Mouse (Mus musculus) limb, embryonic 14.5 days (tissue): ENCODE results near the gene Scd3. TPM values are rescaled to one million over a fixed set of nuclear protein-coding genes. Genes with fewer than 3 reads are reported as not detected.
A peak's percentile ranks its signal among the peaks of the same experiment; 100 is the strongest.
"Not testable (repeated sequence)": the region's sequence is repeated elsewhere in the genome, so short reads cannot be mapped to it uniquely, and the experiment has no call there.

ENCODE experiments used
- ATAC-seq: fragments of 200-750 bp; cut with Nextera tagmentation; 2 replicates; pipeline ENCODE4 v1.8.0; 2017; ENCODE audit warnings: low read depth, moderate number of reproducible peaks, moderate TSS enrichment; ENCODE audit not compliant: low FRiP score
- DNase-seq: peaks from one replicate; pipeline ENCODE4 v3.0.0-alpha.2; 2015; ENCODE audit warnings: low spot score
- H3K27ac ChIP-seq: fragments of 300-500 bp; sonication (generic); replicated peaks from 2 replicates; pipeline ENCODE4 v1.5.1; 2014; ENCODE audit warnings: low read depth, mild to moderate bottlenecking, low read length, moderate library complexity, mixed read lengths
- H3K27me3 ChIP-seq: fragments of 300-500 bp; sonication (generic); 2 replicates; pipeline ENCODE4 v1.6.1; 2014; ENCODE audit warnings: low read length, mixed read lengths; ENCODE audit not compliant: control insufficient read depth, insufficient read depth
- H3K36me3 ChIP-seq: fragments of 300-500 bp; sonication (generic); 2 replicates; pipeline ENCODE4 v1.6.1; 2014; ENCODE audit warnings: mild to moderate bottlenecking, low read length, moderate library complexity, mixed read lengths; ENCODE audit not compliant: control insufficient read depth, insufficient read depth
- H3K4me1 ChIP-seq: fragments of 300-500 bp; sonication (generic); 2 replicates; pipeline ENCODE4 v1.6.1; 2014; ENCODE audit warnings: antibody characterized with exemption, low read length, mixed read lengths; ENCODE audit not compliant: control insufficient read depth, insufficient read depth
- H3K4me2 ChIP-seq: fragments of 300-500 bp; sonication (generic); replicated peaks from 2 replicates; pipeline ENCODE4 v1.6.1; 2014; ENCODE audit warnings: low read depth, mild to moderate bottlenecking, low read length, moderate library complexity; ENCODE audit not compliant: severe bottlenecking
- H3K4me3 ChIP-seq: fragments of 300-500 bp; sonication (generic); replicated peaks from 2 replicates; pipeline ENCODE4 v1.5.1; 2014; ENCODE audit warnings: low read length
- H3K9ac ChIP-seq: fragments of 300-500 bp; sonication (generic); 2 replicates; pipeline ENCODE4 v1.6.1; 2014; ENCODE audit warnings: mild to moderate bottlenecking, low read depth, low read length, moderate library complexity; ENCODE audit not compliant: severe bottlenecking
- H3K9me3 ChIP-seq: fragments of 300-500 bp; sonication (generic); 2 replicates; pipeline ENCODE4 v1.6.1; 2016; ENCODE audit warnings: low read length; ENCODE audit not compliant: control insufficient read depth
- POLR2A ChIP-seq: fragments of 200-500 bp; IDR thresholded peaks from 2 replicates; pipeline ENCODE4 v1.8.0; 2012; ENCODE audit warnings: inconsistent platforms, mild to moderate bottlenecking, moderate library complexity, borderline replicate concordance; ENCODE audit not compliant: insufficient read depth, insufficient read length; ENCODE audit errors: extremely low read depth
- WGBS: fragments of 180-500 bp; shearing (Covaris S2); extraction: QIAGEN DNeasy Blood & Tissue Kit; methylation state at CpG from one replicate; pipeline ENCODE4 v1.1.7; 2014; 5-methylcytosine and 5-hydroxymethylcytosine counted together
- polyA plus RNA-seq, 2 experiments: library from polyadenylated mRNA; depleted of rRNA in 1 of 2; stranded (reverse) in 1 of 2; unstranded in 1 of 2; fragments of >200 nt; fragmentation: Nextera tagmentation in 1 of 2; extraction: Ambion mirVana in 1 of 2; gene quantifications; 2 replicates each; pipeline versions ENCODE4 v1.2.1 to v1.2.3; 2012 to 2014

Gene Scd3
- polyA plus RNA-seq, 2 experiments: 0.21 TPM; not detected in 1

DNA sequence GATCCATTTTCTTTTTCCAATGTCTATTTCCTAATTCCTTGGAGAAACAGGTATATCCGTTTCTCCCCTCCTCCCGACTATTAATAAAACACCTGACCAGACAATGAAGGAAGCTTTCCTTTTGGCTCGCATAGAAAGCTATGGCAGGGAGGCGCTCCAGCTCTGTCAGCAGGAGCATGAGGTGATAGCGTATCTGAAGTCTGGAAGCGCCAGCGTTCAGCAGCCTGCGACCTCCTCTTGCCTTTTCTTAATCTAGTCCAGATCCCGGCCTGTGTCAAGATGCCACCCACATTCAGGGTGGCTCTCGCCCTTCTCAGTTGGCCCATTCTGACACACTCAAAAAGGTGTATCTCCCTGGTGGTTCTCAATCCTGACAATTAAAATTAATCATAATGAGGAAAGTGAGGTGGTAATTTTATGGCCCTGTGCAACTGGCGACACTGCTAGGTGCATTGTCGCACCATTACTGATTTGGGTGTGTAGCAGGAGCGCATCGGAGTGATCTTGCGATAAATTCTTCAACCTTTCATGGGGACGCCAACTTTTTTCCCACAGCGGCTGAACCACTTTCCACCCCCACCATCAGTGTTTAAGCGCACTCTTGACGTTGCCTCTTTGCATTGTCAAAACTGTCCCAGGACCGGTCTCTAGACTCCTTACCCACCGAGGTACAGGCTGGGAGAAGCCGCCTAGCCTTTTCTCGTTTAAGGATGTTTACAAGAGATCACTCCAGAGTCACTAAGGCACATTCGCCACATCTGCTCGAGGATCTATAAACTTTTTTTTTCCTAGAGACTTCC lies 44.4 kb downstream of the Scd3 start:
- peak overlapping the region; percentile 54 for H3K9ac ChIP-seq
- H3K36me3 ChIP-seq: no peaks in the 10 kb centered on the region
- no peaks in the 10 kb centered on the region for H3K9me3 ChIP-seq
- DNase-seq (peak; percentile 34), ATAC-seq (no peak; the same call in 1 of the 2 replicates)
- peak overlapping the region; percentile 43 for H3K4me3 ChIP-seq
- peak overlapping the region; percentile 87 for H3K27ac ChIP-seq
- peaks cover 20% of the 10 kb centered on the region for H3K4me1 ChIP-seq
- TF ChIP-seq POLR2A: no peak
- H3K27me3 ChIP-seq: no peaks in the 10 kb centered on the region
- H3K4me2 ChIP-seq: peak overlapping the region; percentile 75
- 2% methylated on average over 25 of the region's 25 CpGs for WGBS

DNA sequence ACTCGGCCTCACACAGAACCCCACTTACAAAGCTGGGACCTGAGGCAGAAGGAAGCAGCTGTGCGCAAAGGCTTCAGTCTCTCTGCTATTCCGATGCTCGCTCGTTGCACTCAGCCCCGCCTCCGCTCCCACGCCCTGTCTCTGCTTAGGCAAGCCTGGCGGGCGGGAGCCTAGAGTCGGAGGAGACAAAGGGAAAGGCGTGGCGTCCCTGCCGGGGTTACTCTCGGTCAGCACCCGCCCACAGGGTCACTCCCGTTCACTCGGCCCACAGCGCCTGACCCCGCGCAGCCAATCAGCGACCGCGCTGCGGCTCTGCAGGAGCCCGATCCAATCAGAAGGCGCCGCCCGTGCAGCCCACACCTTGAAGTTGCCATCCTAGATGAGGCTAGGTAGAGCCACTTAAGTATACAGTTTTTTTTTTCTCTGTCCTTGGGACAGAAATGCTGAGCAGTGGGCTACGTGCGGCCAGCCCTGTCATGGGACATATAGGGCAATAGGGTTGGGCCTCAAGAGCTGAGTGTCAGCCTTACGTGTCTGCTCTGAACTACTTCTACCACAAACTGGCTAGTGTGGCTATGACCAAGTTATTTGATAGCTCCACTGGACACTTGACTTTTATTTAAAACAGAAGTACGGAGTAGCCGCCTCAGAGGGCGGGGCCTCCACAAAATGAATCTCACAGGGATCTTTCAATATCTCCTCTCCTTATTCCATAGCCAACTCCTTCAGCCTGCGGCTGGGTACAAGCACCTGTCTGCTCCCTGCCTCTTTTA lies 45.2 kb downstream of the Scd3 start:
- no peaks in the 10 kb centered on the region for H3K36me3 ChIP-seq
- peaks cover 20% of the 10 kb centered on the region for H3K4me1 ChIP-seq
- TF ChIP-seq POLR2A: peak; percentile 58; the same call in 1 of the 2 replicates
- H3K9ac ChIP-seq: peak overlapping the region; percentile 54
- WGBS: 2% methylated on average over 35 of the region's 36 CpGs
- no peaks in the 10 kb centered on the region for H3K9me3 ChIP-seq
- DNase-seq: peak; percentile 98
- H3K4me2 ChIP-seq: peak overlapping the region; percentile 75
- H3K4me3 ChIP-seq: peak overlapping the region; percentile 43
- no peaks in the 10 kb centered on the region for H3K27me3 ChIP-seq
- peak overlapping the region; percentile 87 for H3K27ac ChIP-seq
- peak; percentile 99 for ATAC-seq

DNA sequence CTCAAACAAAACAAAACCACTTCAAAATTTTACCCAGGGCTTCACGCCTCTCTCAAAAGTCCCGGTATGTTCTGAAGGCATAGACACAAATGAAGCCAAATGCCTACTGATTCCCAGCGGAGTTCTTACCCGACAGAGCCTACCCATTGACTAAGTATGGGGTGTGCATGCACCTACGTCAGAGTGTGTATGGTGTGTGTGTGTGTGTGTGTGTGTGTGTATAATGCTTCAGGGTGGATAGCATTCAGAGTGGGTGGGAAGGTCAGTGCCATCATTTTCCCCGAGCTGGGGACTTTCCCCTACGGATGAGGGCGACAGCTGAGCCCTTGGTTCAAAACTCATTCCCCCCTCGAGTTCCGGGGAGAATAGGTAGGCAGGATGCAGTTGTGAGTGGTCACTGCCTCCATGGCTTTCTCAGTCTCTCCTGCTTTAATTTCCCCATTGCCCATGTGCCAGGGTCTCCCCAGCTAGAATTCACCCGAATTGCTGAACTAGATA lies 45.8 kb downstream of the Scd3 start:
- 66% methylated on average over 11 of the region's 11 CpGs for WGBS
- no peak overlapping the region; the same call in 1 of the 2 replicates for H3K4me3 ChIP-seq

DNA sequence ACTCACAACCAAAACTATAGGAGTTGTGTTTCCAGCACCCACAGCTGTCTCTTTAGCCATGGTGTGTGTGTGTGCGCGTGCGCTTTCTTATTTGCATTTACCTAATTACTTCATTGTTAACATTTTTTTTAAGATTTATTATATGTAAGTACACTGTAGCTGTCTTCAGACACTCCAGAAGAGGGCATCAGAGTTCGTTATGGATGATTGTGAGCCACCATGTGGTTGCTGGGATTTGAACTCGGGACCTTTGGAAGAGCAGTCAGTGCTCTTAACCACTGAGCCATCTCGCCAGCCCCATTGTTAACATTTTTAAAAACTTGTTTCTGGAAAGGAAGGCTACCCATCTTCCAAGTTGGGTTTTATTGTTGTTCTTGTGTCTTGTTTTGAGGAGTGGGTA lies 48.1 kb downstream of the Scd3 start:
- not testable (repeated sequence) for H3K27ac ChIP-seq, H3K4me3 ChIP-seq, H3K9me3 ChIP-seq, H3K9ac ChIP-seq, DNase-seq, H3K36me3 ChIP-seq, ATAC-seq, H3K4me2 ChIP-seq, H3K27me3 ChIP-seq
- peaks cover 18% of the 10 kb centered on the region for H3K4me1 ChIP-seq
- 92% methylated on average over 6 of the region's 6 CpGs for WGBS

More for the DNA sequence above, 45.8 kb downstream of the Scd3 start:
- Histone ChIP-seq H3K27me3 (no peaks in the 10 kb centered on the region), H3K9ac (no peak overlapping the region), H3K27ac (peak overlapping the region; percentile 87), H3K9me3 (no peaks in the 10 kb centered on the region), H3K4me2 (peak overlapping the region; percentile 75), H3K4me1 (peaks cover 20% of the 10 kb centered on the region), H3K36me3 (no peaks in the 10 kb centered on the region)
- no peak for TF ChIP-seq POLR2A
- DNase-seq: no peak
- no peak for ATAC-seq

DNA sequence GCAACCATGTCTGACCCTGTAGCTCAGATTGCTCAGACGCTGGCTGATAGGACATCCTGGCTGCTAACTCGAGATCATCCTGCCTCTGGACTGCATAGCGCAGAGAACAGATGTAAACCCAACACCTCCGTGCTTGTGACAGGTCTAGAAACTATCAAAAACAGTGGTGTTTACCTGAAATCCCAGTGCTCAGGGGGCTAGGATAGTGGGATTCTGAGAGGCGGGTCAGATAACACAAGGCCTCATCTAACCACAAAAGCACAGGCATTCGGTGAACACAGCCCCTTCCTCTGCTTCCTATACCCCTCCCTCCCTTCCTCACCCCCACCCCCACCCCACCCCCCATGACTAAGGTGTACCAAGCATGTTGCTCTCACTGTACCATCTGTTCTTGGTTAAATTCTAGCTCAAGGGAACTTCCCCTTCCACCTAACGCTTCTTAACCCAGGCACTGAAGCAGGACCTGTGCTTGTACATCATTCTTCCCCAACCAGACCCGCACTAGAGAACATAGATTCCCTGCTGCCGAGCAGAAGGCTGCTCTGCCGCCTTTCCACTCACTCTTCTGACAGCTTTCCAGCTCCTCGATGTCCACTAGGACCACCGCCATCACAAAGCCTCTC lies 49.0 kb downstream of the Scd3 start:
- Histone ChIP-seq H3K27ac (no peak overlapping the region), H3K9me3 (no peaks in the 10 kb centered on the region), H3K36me3 (no peaks in the 10 kb centered on the region), H3K27me3 (no peaks in the 10 kb centered on the region), H3K4me2 (no peak overlapping the region), H3K9ac (no peak overlapping the region), H3K4me3 (no peak overlapping the region), H3K4me1 (peaks cover 9% of the 10 kb centered on the region)
- no peak for TF ChIP-seq POLR2A
- no peak for DNase-seq
- ATAC-seq: no peak
- 49% methylated on average over 12 of the region's 12 CpGs for WGBS

DNA sequence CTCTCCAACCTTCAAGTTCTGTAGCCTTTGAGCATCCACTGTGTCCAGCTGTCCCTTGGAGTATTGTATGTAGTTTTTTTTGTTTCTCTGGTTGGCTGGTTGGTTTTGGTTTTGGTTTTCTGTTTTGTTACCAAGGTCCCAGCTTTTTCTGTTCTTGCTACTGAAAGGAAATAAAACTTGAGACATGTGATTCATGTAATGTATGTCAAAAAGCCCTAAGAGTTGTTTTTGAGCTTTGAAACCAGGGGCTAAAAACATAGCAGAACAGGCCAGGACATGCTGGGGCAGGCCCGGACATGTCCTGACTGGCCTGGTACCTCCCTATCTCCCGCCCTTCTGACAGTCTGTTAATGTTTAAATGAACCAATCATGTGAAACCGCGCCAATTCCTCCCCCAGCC lies 51.0 kb downstream of the Scd3 start:
- not testable (repeated sequence) for H3K9me3 ChIP-seq, H3K4me3 ChIP-seq, H3K9ac ChIP-seq, H3K4me2 ChIP-seq, H3K27ac ChIP-seq, H3K27me3 ChIP-seq, DNase-seq, ATAC-seq, H3K36me3 ChIP-seq, H3K4me1 ChIP-seq
- WGBS: 97% methylated on average over 2 of the region's 4 CpGs
